Mouse (Mus musculus) testis, adult 2 months (tissue): ENCODE data around the gene Zc3h7b. TPM values are rescaled to one million over a fixed set of nuclear protein-coding genes. Genes with fewer than 3 reads are reported as not detected.

Source experiments
- H3K27ac ChIP-seq: fragments of 200-500 bp; 2 replicates; pipeline ENCODE4 v1.5.1; 2012; ENCODE audit warnings: low read depth, low read length; ENCODE audit not compliant: control insufficient read depth, insufficient read depth
- H3K27me3 ChIP-seq: fragments of 200-500 bp; 2 replicates; pipeline ENCODE4 v1.6.1; 2012; ENCODE audit warnings: mild to moderate bottlenecking, low read length, moderate library complexity; ENCODE audit not compliant: control insufficient read depth, insufficient read depth
- H3K36me3 ChIP-seq: fragments of 200-500 bp; 2 replicates; pipeline ENCODE4 v1.6.1; 2012; ENCODE audit warnings: mild to moderate bottlenecking, low read length; ENCODE audit not compliant: control insufficient read depth, insufficient read depth
- H3K4me1 ChIP-seq: fragments of 200-500 bp; 2 replicates; pipeline ENCODE4 v1.6.1; 2012; ENCODE audit warnings: low read length; ENCODE audit not compliant: control insufficient read depth, insufficient read depth
- H3K4me3 ChIP-seq: fragments of 200-500 bp; 2 replicates; pipeline ENCODE4 v1.5.1; 2012; ENCODE audit warnings: low read depth, mild to moderate bottlenecking, low read length, moderate library complexity, mixed read lengths; ENCODE audit not compliant: control insufficient read depth
- CTCF ChIP-seq: fragments of 200-500 bp; IDR thresholded peaks from 2 replicates; pipeline ENCODE4 v1.5.1; 2012; ENCODE audit warnings: low read depth, mild to moderate bottlenecking, inconsistent platforms, low read length, moderate library complexity; ENCODE audit not compliant: control insufficient read depth, insufficient read depth, insufficient replicate concordance
- POLR2A ChIP-seq: fragments of 200-500 bp; IDR thresholded peaks from 2 replicates; pipeline ENCODE4 v1.6.1; 2012; ENCODE audit warnings: low read depth, mild to moderate bottlenecking, inconsistent platforms, low read length, moderate library complexity; ENCODE audit not compliant: control insufficient read depth
- polyA plus RNA-seq: library from polyadenylated mRNA; depleted of rRNA; stranded (reverse); fragments of >200 nt; gene quantifications from 2 replicates; pipeline ENCODE4 v1.2.3, GENCODE M21; 2012

The Zc3h7b gene
- polyA plus RNA-seq, 1 experiment: 26.3 TPM

DNA sequence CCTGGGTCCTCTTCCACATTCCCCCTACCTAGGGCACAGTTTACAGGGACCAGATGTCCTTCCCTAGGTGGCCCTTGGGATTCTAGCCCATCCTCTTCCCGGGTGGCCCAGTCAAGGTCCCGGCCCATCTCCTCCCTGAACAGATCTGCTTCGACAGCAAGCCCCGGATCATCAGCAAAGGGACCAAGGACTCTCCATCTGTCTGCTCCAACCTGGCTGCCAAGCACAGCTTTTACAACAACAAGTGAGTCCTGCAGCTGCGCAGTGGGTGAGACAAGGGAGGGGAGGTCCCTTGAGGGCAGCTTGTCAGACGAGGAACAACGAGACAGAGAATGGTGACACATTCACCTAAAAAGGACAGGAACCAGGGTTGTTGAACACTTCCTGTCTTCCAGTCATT lies 37.0 kb downstream of the Zc3h7b start:
- H3K27me3 ChIP-seq: no peaks in the 10 kb centered on the region
- peaks cover 3% of the 10 kb centered on the region for H3K4me1 ChIP-seq
- H3K4me3 ChIP-seq: no peak overlapping the region
- TF ChIP-seq POLR2A (no peak), CTCF (no peak)
- no peaks in the 10 kb centered on the region for H3K36me3 ChIP-seq
- no peak overlapping the region for H3K27ac ChIP-seq

DNA sequence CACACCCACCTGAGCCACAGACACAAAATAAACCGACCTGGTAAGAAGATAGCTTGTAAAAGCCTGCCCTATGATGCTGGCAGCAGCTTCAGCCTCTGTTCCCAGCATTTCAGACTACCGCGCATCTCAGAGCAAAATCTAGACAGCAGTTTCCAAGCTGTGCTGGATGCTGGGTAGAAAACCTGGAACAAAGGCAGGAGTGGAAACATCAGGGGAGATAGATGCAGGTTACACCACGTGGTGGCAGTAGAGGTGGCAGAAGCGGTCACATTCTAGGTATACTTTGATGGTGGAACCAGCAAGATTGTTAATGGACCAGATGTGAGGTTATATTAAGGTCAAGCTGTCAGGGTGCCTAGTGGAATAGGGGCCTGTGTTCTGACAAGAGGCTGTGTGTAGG lies 39.9 kb downstream of the Zc3h7b start:
- Histone ChIP-seq H3K36me3 (no peaks in the 10 kb centered on the region), H3K27ac (no peak overlapping the region), H3K4me1 (peaks cover 3% of the 10 kb centered on the region), H3K27me3 (no peaks in the 10 kb centered on the region), H3K4me3 (no peak overlapping the region)
- TF ChIP-seq CTCF (no peak), POLR2A (no peak)

DNA sequence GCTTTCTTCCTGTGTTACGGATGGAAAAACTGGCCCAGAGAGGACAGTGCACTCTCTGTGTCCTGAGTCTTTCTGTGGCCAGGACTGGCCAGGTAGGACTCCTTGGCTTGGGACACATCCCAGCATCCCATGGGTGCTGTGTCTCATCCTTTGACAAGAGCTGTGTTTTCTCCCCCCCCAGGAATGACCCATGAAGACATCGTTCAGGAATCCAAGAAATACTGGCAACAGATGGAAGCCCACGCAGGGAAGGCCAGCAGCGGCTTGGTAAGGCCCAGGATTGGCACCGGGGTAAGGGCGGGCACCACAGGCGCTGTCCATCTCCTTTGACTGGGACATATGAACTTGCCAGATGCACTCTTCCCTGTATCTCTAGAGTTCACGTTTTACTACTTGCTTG lies 40.8 kb downstream of the Zc3h7b start:
- peaks cover 3% of the 10 kb centered on the region for H3K4me1 ChIP-seq
- no peaks in the 10 kb centered on the region for H3K36me3 ChIP-seq
- no peak overlapping the region for H3K4me3 ChIP-seq
- TF ChIP-seq CTCF (no peak), POLR2A (no peak)
- H3K27ac ChIP-seq: no peak overlapping the region
- no peaks in the 10 kb centered on the region for H3K27me3 ChIP-seq

DNA sequence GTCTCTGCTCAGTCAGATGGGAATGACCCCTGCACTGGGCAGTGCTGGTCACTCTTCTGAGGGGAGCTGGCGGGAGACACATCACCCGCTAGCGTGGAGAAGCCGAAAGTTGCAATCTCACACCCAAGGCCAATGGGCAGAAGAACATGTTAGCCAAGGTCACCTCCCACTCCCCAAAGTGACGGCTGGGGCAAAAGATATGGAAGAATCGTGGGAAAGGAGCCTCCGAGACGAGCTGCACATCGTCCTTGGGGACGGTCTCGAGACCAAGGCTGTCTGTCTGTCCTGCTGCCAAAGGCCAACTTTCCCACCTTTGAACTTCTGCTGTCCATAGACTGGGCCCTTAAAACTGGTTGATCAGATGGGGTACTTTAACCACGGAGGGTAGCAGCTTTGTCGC lies 42.7 kb downstream of the Zc3h7b start:
- TF ChIP-seq POLR2A (no peak), CTCF (no peak)
- Histone ChIP-seq H3K36me3 (no peaks in the 10 kb centered on the region), H3K4me1 (peaks cover 3% of the 10 kb centered on the region)

DNA sequence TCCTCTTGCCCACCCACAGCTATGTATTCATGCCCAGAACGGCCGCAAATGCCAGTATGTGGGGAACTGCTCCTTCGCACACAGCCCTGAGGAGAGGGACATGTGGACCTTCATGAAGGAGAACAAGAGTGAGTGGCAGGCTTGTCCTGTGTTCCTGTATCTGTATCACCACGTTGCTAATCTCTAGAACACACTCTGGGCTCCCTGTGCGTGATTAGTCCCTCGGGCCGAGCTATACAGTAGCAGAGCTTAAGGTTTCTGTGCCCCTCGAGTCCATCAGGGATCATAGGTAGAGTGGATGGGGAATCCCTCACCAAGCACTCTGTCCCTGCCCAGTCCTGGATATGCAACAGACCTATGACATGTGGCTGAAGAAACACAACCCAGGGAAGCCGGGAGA lies 47.6 kb downstream of the Zc3h7b start:
- no peak for TF ChIP-seq CTCF
- TF ChIP-seq POLR2A: no peak
- H3K36me3 ChIP-seq: no peaks in the 10 kb centered on the region

More for the DNA sequence above, 42.7 kb downstream of the Zc3h7b start:
- H3K4me3 ChIP-seq: no peak overlapping the region
- peak overlapping the region; percentile 43; the same call in 1 of the 2 replicates for H3K27ac ChIP-seq
- H3K27me3 ChIP-seq: no peaks in the 10 kb centered on the region

DNA sequence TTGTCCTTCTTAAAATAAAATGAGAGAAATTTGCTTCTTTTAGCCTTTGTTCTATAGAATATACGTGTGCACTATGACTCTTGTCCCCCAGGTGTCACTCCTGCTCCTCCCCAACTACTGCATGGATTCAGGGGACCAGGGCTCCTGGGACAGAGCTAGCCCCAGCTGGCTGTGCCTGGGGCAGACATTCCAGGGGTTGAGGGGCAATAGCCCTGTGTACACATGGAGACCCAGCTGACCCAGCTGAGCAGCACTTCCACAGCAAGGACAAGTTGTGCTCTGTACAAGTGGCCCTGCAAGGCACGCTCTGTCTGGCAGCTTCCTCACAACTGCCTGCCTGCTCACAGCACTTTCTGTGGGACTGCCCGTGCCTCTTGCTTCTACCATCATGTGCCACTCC lies 51.4 kb downstream of the Zc3h7b start:
- H3K36me3 ChIP-seq: peaks cover 1% of the 10 kb centered on the region; the same call in 1 of the 2 replicates
- no peak for TF ChIP-seq CTCF
- TF ChIP-seq POLR2A: no peak
- no peaks in the 10 kb centered on the region for H3K27me3 ChIP-seq
- H3K4me1 ChIP-seq: no peaks in the 10 kb centered on the region
- H3K4me3 ChIP-seq: no peak overlapping the region
- H3K27ac ChIP-seq: peak overlapping the region; percentile 37

More for the DNA sequence above, 47.6 kb downstream of the Zc3h7b start:
- H3K4me1 ChIP-seq: no peaks in the 10 kb centered on the region
- H3K4me3 ChIP-seq: no peak overlapping the region
- no peaks in the 10 kb centered on the region for H3K27me3 ChIP-seq
- H3K27ac ChIP-seq: no peak overlapping the region

DNA sequence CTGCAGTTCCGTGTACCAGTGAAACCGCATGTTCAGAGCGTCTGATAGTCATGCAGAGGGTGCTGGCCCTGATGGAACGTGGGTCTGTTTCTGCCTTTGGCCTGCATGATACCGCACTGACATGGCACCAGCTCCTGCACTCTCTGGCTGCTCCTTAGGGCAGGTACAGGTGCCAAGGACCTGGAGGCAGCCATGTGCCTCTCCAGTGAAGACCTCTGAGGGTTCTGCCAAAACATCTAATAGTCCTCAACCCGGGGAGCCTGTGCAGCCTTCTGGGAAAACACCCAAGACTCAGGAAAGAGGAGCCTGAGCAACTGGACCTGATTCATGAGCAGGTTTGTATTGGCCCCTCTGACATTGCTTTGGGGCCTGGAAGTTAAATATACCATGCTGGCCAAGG lies 53.0 kb downstream of the Zc3h7b start:
- Histone ChIP-seq H3K36me3 (peaks cover 1% of the 10 kb centered on the region; the same call in 1 of the 2 replicates), H3K27ac (no peak overlapping the region), H3K27me3 (no peaks in the 10 kb centered on the region), H3K4me3 (no peak overlapping the region), H3K4me1 (peaks cover 2% of the 10 kb centered on the region)
- TF ChIP-seq POLR2A (no peak), CTCF (no peak)

DNA sequence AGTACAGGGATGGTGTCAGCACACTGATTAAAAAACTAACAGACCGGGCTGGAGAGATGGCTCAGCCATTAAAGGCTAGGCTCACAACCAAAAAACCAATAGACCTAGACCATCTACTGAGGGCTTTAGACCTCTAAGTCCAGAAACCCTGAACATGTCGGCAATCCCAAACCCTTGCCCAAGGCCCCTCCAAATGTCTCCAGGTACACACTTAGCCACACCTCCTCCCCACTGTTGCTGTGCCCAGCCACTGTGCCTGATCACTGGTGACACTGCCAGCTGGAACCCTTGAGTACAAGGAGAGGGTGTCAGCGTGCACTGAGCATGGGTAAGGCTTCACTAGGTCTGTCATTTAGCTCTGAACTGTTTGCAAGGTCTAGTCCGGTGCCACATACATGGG lies 53.6 kb downstream of the Zc3h7b start:
- peaks cover 1% of the 10 kb centered on the region; the same call in 1 of the 2 replicates for H3K36me3 ChIP-seq
- no peak for TF ChIP-seq CTCF
- no peak overlapping the region for H3K4me3 ChIP-seq
- H3K4me1 ChIP-seq: peaks cover 2% of the 10 kb centered on the region
- no peak overlapping the region for H3K27ac ChIP-seq
- H3K27me3 ChIP-seq: no peaks in the 10 kb centered on the region
